Mouse (Mus musculus) ES-CJ7 (cell line): Measurements from ENCODE around the gene Fosl1.
A peak's percentile ranks its signal among the peaks of the same experiment; 100 is the strongest.

Source experiments
- DNase-seq: peaks from one replicate; pipeline ENCODE4 v3.0.0; 2011; ENCODE audit warnings: low read depth, low spot score

The Fosl1 gene

GRCm38 (mm10) chr19:5456922-5457745, 9.8 kb downstream of the Fosl1 start:
- DNase-seq, result peak; percentile 91

- DNase-seq, result no peak
Measured at GRCm38 (mm10) chr19:5457746-5458442, 10.5 kb downstream of the Fosl1 start, which contains the start of gene Ccdc85b. Ccdc85b (minus strand) TSS chr19:5457894.

GRCm38 (mm10) chr19:5459019-5459418, 11.7 kb downstream of the Fosl1 start:
- DNase-seq, result no peak

GRCm38 (mm10) chr19:5459896-5460295, 12.5 kb downstream of the Fosl1 start:
- no peak for DNase-seq

- peak; percentile 87 for DNase-seq
Measured at GRCm38 (mm10) chr19:5460465-5460911, 13.1 kb downstream of the Fosl1 start, which contains the start of gene Fibp. Fibp (plus strand) TSS chr19:5460615.

GRCm38 (mm10) chr19:5461411-5461810, 14.1 kb downstream of the Fosl1 start:
- no peak for DNase-seq

- DNase-seq, result no peak
Measured at GRCm38 (mm10) chr19:5463212-5463611, 15.9 kb downstream of the Fosl1 start.

- DNase-seq, result peak; percentile 94
Measured at GRCm38 (mm10) chr19:5463791-5464562, 16.6 kb downstream of the Fosl1 start.

- no peak for DNase-seq
Measured at GRCm38 (mm10) chr19:5465037-5465436, 17.7 kb downstream of the Fosl1 start.

GRCm38 (mm10) chr19:5466916-5467500, 19.7 kb downstream of the Fosl1 start:
- DNase-seq, result no peak

GRCm38 (mm10) chr19:5468374-5468773, 21.0 kb downstream of the Fosl1 start, which contains the start of gene Ctsw:
Ctsw (minus strand) TSS chr19:5468507.
- peak; percentile 61 for DNase-seq

- no peak for DNase-seq
Measured at GRCm38 (mm10) chr19:5471846-5472245, 24.5 kb downstream of the Fosl1 start.

GRCm38 (mm10) chr19:5472857-5473256, 25.5 kb downstream of the Fosl1 start:
- DNase-seq, result no peak

GRCm38 (mm10) chr19:5473720-5474119, 26.4 kb downstream of the Fosl1 start, which contains the start of gene Efemp2:
Efemp2 (plus strand) TSS chr19:5473954.
- peak; percentile 76 for DNase-seq

GRCm38 (mm10) chr19:5474281-5475068, 27.1 kb downstream of the Fosl1 start:
- no peak for DNase-seq

- DNase-seq, result no peak
Measured at GRCm38 (mm10) chr19:5475069-5475714, 27.8 kb downstream of the Fosl1 start.

- no peak for DNase-seq
Measured at GRCm38 (mm10) chr19:5477004-5477667, 29.8 kb downstream of the Fosl1 start.

GRCm38 (mm10) chr19:5477668-5478300, 30.4 kb downstream of the Fosl1 start:
- DNase-seq, result no peak

GRCm38 (mm10) chr19:5480016-5480415, 32.7 kb downstream of the Fosl1 start:
- DNase-seq, result no peak
